9 mouse cellular contexts compared by ENCODE assay signal in the genomic region with DNA sequence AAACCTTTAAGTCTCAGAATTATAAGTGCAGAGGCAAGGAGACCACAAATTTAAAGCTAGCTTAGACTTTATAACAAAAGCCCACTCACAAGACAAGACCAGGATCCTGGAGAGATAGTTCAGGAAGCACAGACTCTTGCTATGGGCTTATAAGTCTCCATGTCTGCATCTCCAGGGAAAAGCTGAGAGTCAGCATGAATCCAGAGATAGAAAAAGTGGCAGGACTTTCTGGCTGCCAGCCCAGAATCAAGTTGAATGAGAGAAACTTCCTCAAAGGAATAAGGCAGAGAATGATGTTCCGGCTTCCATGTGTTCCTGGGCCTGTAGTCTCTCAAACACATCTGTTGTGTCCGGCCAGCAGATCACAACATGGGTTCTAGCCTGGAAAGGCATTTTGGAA.
A peak's percentile ranks its signal among the peaks of the same experiment; 100 is the strongest.
DNase-seq lines count a peak whose midpoint lies in the region; ATAC-seq and TF ChIP-seq lines count a peak whose summit lies in the region.
"Had no signal": no experiment of that assay in that cellular context is flagged by ENCODE, and none has a peak within 500 bp of the region (broad histone marks: within the 10 kb centered on the region; RNA-seq: fewer than 3 reads in every experiment).

No protein-coding gene starts in this region.

- DNase-seq in forebrain, postnatal 0 days: peak; percentile 76
- DNase-seq in forebrain, embryonic 10.5 days (ENCODE audit: extremely low spot score, low spot score): no peak
- peak; percentile 41 for DNase-seq in midbrain, embryonic 14.5 days
- no peak for DNase-seq in midbrain, embryonic 11.5 days (ENCODE audit: low spot score, missing footprints)
- peak; percentile 35 for DNase-seq in left cerebral cortex, adult 11 months (ENCODE audit: low spot score)
- peak; percentile 15 for DNase-seq in testis, postnatal 14 days (ENCODE audit: low spot score)
- DNase-seq in c-Kit-positive CD71-positive TER-119-positive erythroid progenitor cells, embryonic 14.5 days (ENCODE audit: low spot score): no peak

- no peak overlapping the region for H3K4me3 ChIP-seq in forebrain, postnatal 0 days (ENCODE audit: low read depth, low read length)
- no peak overlapping the region for H3K4me3 ChIP-seq in forebrain, embryonic 10.5 days
- H3K4me3 ChIP-seq in midbrain, embryonic 14.5 days (replicated peaks; ENCODE audit: low read depth, low read length): no peak overlapping the region
- H3K4me3 ChIP-seq in midbrain, embryonic 11.5 days (ENCODE audit: low read depth, low read length): no peak overlapping the region
- H3K4me3 ChIP-seq in midbrain, embryonic 13.5 days (replicated peaks): no peak overlapping the region

- H3K27ac ChIP-seq in forebrain, postnatal 0 days (ENCODE audit: low read depth, low read length): no peak overlapping the region
- no peak overlapping the region for H3K27ac ChIP-seq in forebrain, embryonic 10.5 days
- no peak overlapping the region for H3K27ac ChIP-seq in midbrain, embryonic 14.5 days (replicated peaks; ENCODE audit: low read depth, low read length)
- H3K27ac ChIP-seq in midbrain, embryonic 11.5 days (ENCODE audit: low read depth, low read length): no peak overlapping the region
- no peak overlapping the region for H3K27ac ChIP-seq in midbrain, embryonic 13.5 days
- H3K27ac ChIP-seq: macrophage had no signal

- H3K4me2 ChIP-seq in forebrain, postnatal 0 days (ENCODE audit: low read depth): no peak overlapping the region
- H3K4me2 ChIP-seq in midbrain, embryonic 14.5 days (ENCODE audit: low read length): no peak overlapping the region
- no peak overlapping the region for H3K4me2 ChIP-seq in midbrain, embryonic 11.5 days
- no peak overlapping the region for H3K4me2 ChIP-seq in midbrain, embryonic 13.5 days (replicated peaks)

- H3K4me1 ChIP-seq in forebrain, postnatal 0 days (ENCODE audit: insufficient read depth): peaks cover 12% of the 10 kb centered on the region; the same call in 1 of the 2 replicates
- no peaks in the 10 kb centered on the region for H3K4me1 ChIP-seq in forebrain, embryonic 10.5 days
- no peaks in the 10 kb centered on the region for H3K4me1 ChIP-seq in midbrain, embryonic 14.5 days (ENCODE audit: control insufficient read depth, insufficient read depth, low read length)
- no peaks in the 10 kb centered on the region for H3K4me1 ChIP-seq in midbrain, embryonic 11.5 days (ENCODE audit: control insufficient read depth, insufficient read depth, low read length)
- no peaks in the 10 kb centered on the region for H3K4me1 ChIP-seq in midbrain, embryonic 13.5 days (replicated peaks)

- TF ChIP-seq CTCF in forebrain, postnatal 0 days (IDR thresholded peaks at IDR 0.05; ENCODE audit: low read depth): no peak

- no peak overlapping the region for H3K9ac ChIP-seq in forebrain, postnatal 0 days
- no peak overlapping the region for H3K9ac ChIP-seq in midbrain, embryonic 14.5 days (replicated peaks; ENCODE audit: low read length)
- no peak overlapping the region for H3K9ac ChIP-seq in midbrain, embryonic 11.5 days (ENCODE audit: low read length)
- no peak overlapping the region for H3K9ac ChIP-seq in midbrain, embryonic 13.5 days (replicated peaks)

- H3K36me3 ChIP-seq in forebrain, postnatal 0 days (ENCODE audit: insufficient read depth): no peaks in the 10 kb centered on the region
- no peaks in the 10 kb centered on the region for H3K36me3 ChIP-seq in forebrain, embryonic 10.5 days (replicated peaks)
- no peaks in the 10 kb centered on the region for H3K36me3 ChIP-seq in midbrain, embryonic 14.5 days (ENCODE audit: control insufficient read depth, insufficient read depth, low read length)
- no peaks in the 10 kb centered on the region for H3K36me3 ChIP-seq in midbrain, embryonic 11.5 days (ENCODE audit: control insufficient read depth, insufficient read depth, low read length)
- no peaks in the 10 kb centered on the region for H3K36me3 ChIP-seq in midbrain, embryonic 13.5 days

- H3K9me3 ChIP-seq in forebrain, postnatal 0 days (ENCODE audit: low read length): no peaks in the 10 kb centered on the region
- no peaks in the 10 kb centered on the region for H3K9me3 ChIP-seq in forebrain, embryonic 10.5 days
- H3K9me3 ChIP-seq in midbrain, embryonic 14.5 days (ENCODE audit: control insufficient read depth, low read length): no peaks in the 10 kb centered on the region
- H3K9me3 ChIP-seq in midbrain, embryonic 11.5 days (ENCODE audit: control insufficient read depth, low read length): no peaks in the 10 kb centered on the region
- no peaks in the 10 kb centered on the region for H3K9me3 ChIP-seq in midbrain, embryonic 13.5 days

- H3K27me3 ChIP-seq in forebrain, postnatal 0 days (ENCODE audit: insufficient read depth, low read length): no peaks in the 10 kb centered on the region
- H3K27me3 ChIP-seq in forebrain, embryonic 10.5 days (ENCODE audit: poor library complexity, severe bottlenecking): no peaks in the 10 kb centered on the region
- H3K27me3 ChIP-seq in midbrain, embryonic 14.5 days (ENCODE audit: control insufficient read depth, insufficient read depth, low read length): no peaks in the 10 kb centered on the region
- no peaks in the 10 kb centered on the region for H3K27me3 ChIP-seq in midbrain, embryonic 11.5 days (ENCODE audit: control insufficient read depth, insufficient read depth, low read length)
- H3K27me3 ChIP-seq in midbrain, embryonic 13.5 days: no peaks in the 10 kb centered on the region

- 30% methylated on average over 2 of the region's 2 CpGs for WGBS in forebrain, postnatal 0 days
- 96% methylated on average over 2 of the region's 2 CpGs for WGBS in forebrain, embryonic 10.5 days
- WGBS in midbrain, embryonic 14.5 days: 85% methylated on average over 2 of the region's 2 CpGs
- 82% methylated on average over 2 of the region's 2 CpGs for WGBS in midbrain, embryonic 11.5 days
- WGBS in midbrain, embryonic 13.5 days: 82% methylated on average over 2 of the region's 2 CpGs

- no peak for ATAC-seq in forebrain, postnatal 0 days
- no peak for ATAC-seq in midbrain, embryonic 14.5 days (ENCODE audit: low FRiP score, low TSS enrichment)
- no peak for ATAC-seq in midbrain, embryonic 11.5 days (ENCODE audit: low FRiP score)
- no peak for ATAC-seq in midbrain, embryonic 13.5 days

Comparison
In these comparisons a context has a peak if more than half of its experiments do, and no peak if none do; other contexts are left out.
1. DNase-seq: peak in forebrain, postnatal 0 days (single experiment), midbrain, embryonic 14.5 days (single experiment), left cerebral cortex, adult 11 months (single experiment) and testis, postnatal 14 days (single experiment); none in forebrain, embryonic 10.5 days (single experiment), midbrain, embryonic 11.5 days (single experiment) and c-Kit-positive CD71-positive TER-119-positive erythroid progenitor cells, embryonic 14.5 days (single experiment).